Mouse (Mus musculus) embryonic facial prominence, embryonic 15.5 days (tissue): ENCODE measurements at regions not wholly inside any gene's neighbourhood (a gene's known extent, or its start where the extent isn't known, plus 50 kb on each side); places are given as distances from the start of the nearest gene placed in this dataset.

Experiments
- ATAC-seq: fragments of 200-750 bp; cut with Nextera tagmentation; 2 replicates; pipeline ENCODE4 v1.8.0; 2017; ENCODE audit warnings: low read depth, moderate TSS enrichment; ENCODE audit not compliant: insufficient number of reproducible peaks, low FRiP score, low TSS enrichment
- H3K27ac ChIP-seq: fragments of 300-500 bp; sonication (generic); replicated peaks from 2 replicates; pipeline ENCODE4 v1.5.1; 2015; ENCODE audit warnings: mild to moderate bottlenecking, inconsistent platforms
- H3K27me3 ChIP-seq: fragments of 300-500 bp; sonication (generic); 2 replicates; pipeline ENCODE4 v1.6.1; 2015; ENCODE audit warnings: inconsistent platforms
- H3K36me3 ChIP-seq: fragments of 300-500 bp; sonication (generic); 2 replicates; pipeline ENCODE4 v1.6.1; 2015; ENCODE audit warnings: mild to moderate bottlenecking, inconsistent platforms
- H3K4me1 ChIP-seq: fragments of 300-500 bp; sonication (generic); 2 replicates; pipeline ENCODE4 v1.6.1; 2015; ENCODE audit warnings: inconsistent platforms
- H3K4me2 ChIP-seq: fragments of 300-500 bp; sonication (generic); replicated peaks from 2 replicates; pipeline ENCODE4 v1.6.1; 2015; ENCODE audit warnings: mild to moderate bottlenecking, inconsistent platforms
- H3K4me3 ChIP-seq: fragments of 300-500 bp; sonication (generic); replicated peaks from 2 replicates; pipeline ENCODE4 v1.5.1; 2015; ENCODE audit warnings: mild to moderate bottlenecking, inconsistent platforms
- H3K9ac ChIP-seq: fragments of 300-500 bp; sonication (generic); 2 replicates; pipeline ENCODE4 v1.6.1; 2015; ENCODE audit warnings: inconsistent platforms
- H3K9me3 ChIP-seq: fragments of 300-500 bp; sonication (generic); replicated peaks from 2 replicates; pipeline ENCODE4 v1.6.1; 2016; ENCODE audit warnings: inconsistent platforms
- whole genome bisulfite sequencing: fragments of 180-500 bp; shearing (Covaris S2); methylation state at CpG from one replicate; pipeline ENCODE4 v1.1.7; 2015; 5-methylcytosine and 5-hydroxymethylcytosine counted together

DNA sequence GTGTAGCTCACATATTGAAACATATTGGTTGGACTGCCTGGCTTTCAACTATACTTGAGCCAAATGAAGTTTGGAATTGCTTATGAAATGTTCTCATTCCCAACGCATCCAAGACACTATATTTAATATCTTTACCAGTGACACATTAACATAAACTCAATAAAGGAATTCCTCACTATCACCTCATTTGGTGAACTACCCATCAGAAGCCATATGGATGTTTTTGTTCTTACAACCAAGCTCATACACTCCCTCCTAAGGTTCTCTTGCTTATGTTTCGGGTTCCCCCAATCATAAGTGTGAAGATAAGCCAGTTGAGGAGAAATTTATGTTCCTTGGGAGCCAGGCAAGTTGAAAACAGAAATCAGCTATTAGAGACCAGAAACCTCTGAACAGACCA is 89.1 kb downstream of the Car2 start:
- no peaks in the 10 kb centered on the region for H3K4me1 ChIP-seq
- no peak overlapping the region for H3K9ac ChIP-seq
- H3K36me3 ChIP-seq, result no peaks in the 10 kb centered on the region
- H3K27me3 ChIP-seq, result no peaks in the 10 kb centered on the region
- no peak overlapping the region for H3K4me2 ChIP-seq
- whole genome bisulfite sequencing, result 94% methylated on average over 2 of the region's 2 CpGs
- no peak for ATAC-seq
- H3K9me3 ChIP-seq, result no peaks in the 10 kb centered on the region
- H3K27ac ChIP-seq, result no peak overlapping the region
- no peak overlapping the region for H3K4me3 ChIP-seq

- Histone ChIP-seq H3K27ac (no peak overlapping the region), H3K4me3 (no peak overlapping the region), H3K9me3 (no peaks in the 10 kb centered on the region), H3K27me3 (no peaks in the 10 kb centered on the region), H3K4me2 (no peak overlapping the region), H3K36me3 (no peaks in the 10 kb centered on the region), H3K4me1 (no peaks in the 10 kb centered on the region), H3K9ac (no peak overlapping the region)
- no peak for ATAC-seq
- 62% methylated on average over 5 of the region's 5 CpGs for WGBS
These were observed 93.1 kb downstream of the Car2 start for GRCm38 (mm10) chr3:14979116-14979613.

- ATAC-seq, result no peak
- Histone ChIP-seq H3K36me3 (no peaks in the 10 kb centered on the region), H3K27ac (no peak overlapping the region), H3K4me1 (no peaks in the 10 kb centered on the region), H3K4me3 (no peak overlapping the region), H3K9ac (no peak overlapping the region), H3K27me3 (no peaks in the 10 kb centered on the region), H3K4me2 (no peak overlapping the region), H3K9me3 (no peaks in the 10 kb centered on the region)
- WGBS, result 63% methylated on average over 3 of the region's 3 CpGs
These were observed 103.6 kb downstream of the Car2 start for GRCm38 (mm10) chr3:14989635-14990034.

GRCm38 (mm10) chr3:14993936-14994335 is 107.9 kb downstream of the Car2 start:
- no peak overlapping the region for H3K9ac ChIP-seq
- 60% methylated on average over 2 of the region's 2 CpGs for WGBS
- no peak overlapping the region for H3K27ac ChIP-seq
- H3K4me3 ChIP-seq, result no peak overlapping the region
- no peaks in the 10 kb centered on the region for H3K4me1 ChIP-seq
- no peaks in the 10 kb centered on the region for H3K9me3 ChIP-seq
- no peak for ATAC-seq
- no peak overlapping the region for H3K4me2 ChIP-seq
- no peaks in the 10 kb centered on the region for H3K27me3 ChIP-seq
- H3K36me3 ChIP-seq, result no peaks in the 10 kb centered on the region

- no peak for ATAC-seq
- WGBS, result 70% methylated on average over 3 of the region's 3 CpGs
- Histone ChIP-seq H3K27me3 (no peaks in the 10 kb centered on the region), H3K4me3 (no peak overlapping the region), H3K27ac (no peak overlapping the region), H3K9me3 (no peaks in the 10 kb centered on the region), H3K9ac (no peak overlapping the region), H3K36me3 (no peaks in the 10 kb centered on the region), H3K4me2 (no peak overlapping the region), H3K4me1 (no peaks in the 10 kb centered on the region)
These were observed 111.2 kb downstream of the Car2 start for GRCm38 (mm10) chr3:14997241-14997640.

GRCm38 (mm10) chr3:14998521-14998920 is 112.4 kb downstream of the Car2 start:
- Histone ChIP-seq H3K27ac (no peak overlapping the region), H3K4me3 (no peak overlapping the region), H3K4me2 (no peak overlapping the region), H3K4me1 (no peaks in the 10 kb centered on the region), H3K9ac (no peak overlapping the region), H3K27me3 (no peaks in the 10 kb centered on the region), H3K9me3 (no peaks in the 10 kb centered on the region), H3K36me3 (no peaks in the 10 kb centered on the region)
- 34% methylated on average over 2 of the region's 2 CpGs for WGBS
- ATAC-seq, result no peak

DNA sequence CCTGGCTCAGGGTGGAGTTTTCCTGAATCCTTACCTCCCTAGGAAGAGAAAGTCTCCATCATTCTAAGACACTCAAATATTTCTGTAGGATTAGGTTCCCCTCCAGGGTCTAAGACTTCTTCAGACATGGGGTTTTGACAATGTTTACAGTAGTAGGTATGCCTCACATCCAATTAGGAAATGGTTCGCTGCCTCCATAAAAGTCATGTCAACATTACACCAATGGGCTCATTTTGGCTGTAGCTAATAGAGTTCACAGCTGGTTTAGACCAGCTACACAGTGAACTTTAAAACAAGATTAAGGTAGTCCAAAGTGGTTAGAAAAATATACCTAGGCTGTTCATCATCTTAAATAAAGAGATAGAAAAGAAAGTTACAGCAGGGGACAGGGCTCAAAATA is 113.3 kb downstream of the Car2 start:
- no peaks in the 10 kb centered on the region for H3K4me1 ChIP-seq
- H3K4me2 ChIP-seq, result no peak overlapping the region
- 79% methylated on average over 1 of the region's 1 CpGs for WGBS
- ATAC-seq, result no peak
- no peak overlapping the region for H3K27ac ChIP-seq
- H3K27me3 ChIP-seq, result no peaks in the 10 kb centered on the region
- no peaks in the 10 kb centered on the region for H3K9me3 ChIP-seq
- no peaks in the 10 kb centered on the region for H3K36me3 ChIP-seq
- H3K4me3 ChIP-seq, result no peak overlapping the region
- no peak overlapping the region for H3K9ac ChIP-seq

- Histone ChIP-seq H3K9me3 (no peaks in the 10 kb centered on the region), H3K4me2 (no peak overlapping the region), H3K4me1 (no peaks in the 10 kb centered on the region), H3K27me3 (no peaks in the 10 kb centered on the region), H3K36me3 (no peaks in the 10 kb centered on the region), H3K27ac (no peak overlapping the region), H3K9ac (no peak overlapping the region), H3K4me3 (no peak overlapping the region)
- no peak for ATAC-seq
These were observed 113.8 kb downstream of the Car2 start for GRCm38 (mm10) chr3:14999914-15000313.

GRCm38 (mm10) chr3:15000657-15001056 is 114.6 kb downstream of the Car2 start:
- 3% methylated on average over 2 of the region's 3 CpGs for WGBS
- ATAC-seq, result no peak
- Histone ChIP-seq H3K27ac (no peak overlapping the region), H3K9me3 (no peaks in the 10 kb centered on the region), H3K27me3 (no peaks in the 10 kb centered on the region), H3K9ac (no peak overlapping the region), H3K36me3 (no peaks in the 10 kb centered on the region), H3K4me1 (no peaks in the 10 kb centered on the region), H3K4me3 (no peak overlapping the region), H3K4me2 (no peak overlapping the region)

DNA sequence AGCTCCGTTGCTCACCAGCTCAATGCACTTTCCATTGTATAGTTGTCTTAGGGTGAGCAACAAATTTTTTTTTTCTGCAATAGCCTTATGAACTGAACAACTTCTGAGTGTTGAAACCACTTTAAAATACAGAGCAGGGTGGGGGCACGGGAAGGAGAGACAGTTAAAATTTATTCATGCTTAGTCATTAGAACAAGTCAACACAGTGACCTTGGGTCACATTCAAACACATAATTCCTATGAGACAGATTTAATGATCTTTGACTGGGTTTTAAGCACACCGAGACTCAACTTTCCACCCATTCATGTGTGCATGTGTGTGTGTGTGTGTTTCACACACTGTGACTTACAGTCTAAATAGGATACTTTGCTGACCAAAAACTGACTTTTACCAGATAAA is 121.7 kb downstream of the Car2 start:
- Histone ChIP-seq H3K4me3 (no peak overlapping the region), H3K4me2 (no peak overlapping the region), H3K9ac (no peak overlapping the region), H3K36me3 (no peaks in the 10 kb centered on the region), H3K27me3 (no peaks in the 10 kb centered on the region), H3K4me1 (no peaks in the 10 kb centered on the region), H3K27ac (no peak overlapping the region), H3K9me3 (no peaks in the 10 kb centered on the region)
- ATAC-seq, result no peak
- 79% methylated on average over 3 of the region's 3 CpGs for WGBS

DNA sequence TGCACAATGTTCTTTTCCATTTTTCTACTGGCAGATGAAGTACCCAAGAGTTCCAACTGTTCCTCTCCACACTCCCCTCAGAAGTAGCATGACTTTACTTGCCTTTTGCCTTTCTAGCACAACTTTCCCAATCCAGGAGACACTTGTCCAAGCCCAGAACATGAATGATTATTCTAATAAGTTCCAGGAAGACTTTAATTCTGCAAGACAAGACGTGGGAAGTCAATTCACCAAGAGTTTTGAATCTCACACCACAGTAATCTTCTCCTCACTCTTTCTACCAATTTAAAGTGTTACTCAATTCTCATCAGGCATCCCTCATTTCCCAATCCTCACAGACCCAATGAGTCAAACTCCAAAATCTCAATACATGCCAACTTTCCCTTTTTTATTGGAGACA is 122.4 kb downstream of the Car2 start:
- H3K9me3 ChIP-seq, result no peaks in the 10 kb centered on the region
- no peaks in the 10 kb centered on the region for H3K27me3 ChIP-seq
- H3K27ac ChIP-seq, result no peak overlapping the region
- WGBS, result 58% methylated on average over 1 of the region's 1 CpGs
- ATAC-seq, result no peak
- H3K4me2 ChIP-seq, result no peak overlapping the region
- H3K9ac ChIP-seq, result no peak overlapping the region
- no peaks in the 10 kb centered on the region for H3K4me1 ChIP-seq
- no peak overlapping the region for H3K4me3 ChIP-seq
- H3K36me3 ChIP-seq, result no peaks in the 10 kb centered on the region

GRCm38 (mm10) chr3:15009747-15010146 is 123.7 kb downstream of the Car2 start:
- H3K4me3 ChIP-seq, result no peak overlapping the region
- no peaks in the 10 kb centered on the region for H3K9me3 ChIP-seq
- no peaks in the 10 kb centered on the region for H3K4me1 ChIP-seq
- no peak overlapping the region for H3K27ac ChIP-seq
- no peak overlapping the region for H3K4me2 ChIP-seq
- no peak overlapping the region for H3K9ac ChIP-seq
- no peaks in the 10 kb centered on the region for H3K36me3 ChIP-seq
- WGBS, result 84% methylated on average over 2 of the region's 2 CpGs
- H3K27me3 ChIP-seq, result no peaks in the 10 kb centered on the region
- no peak for ATAC-seq
